Mouse (Mus musculus) heart, postnatal 0 days (tissue): Measurements from ENCODE around the gene 4933411K16Rik. TPM values are rescaled to one million over a fixed set of nuclear protein-coding genes. Genes with fewer than 3 reads are reported as not detected.
A peak's percentile ranks its signal among the peaks of the same experiment; 100 is the strongest.

Experiments
- ATAC-seq: fragments of 200-750 bp; cut with Nextera tagmentation; 2 replicates; pipeline ENCODE4 v1.8.0; 2017; ENCODE audit warnings: low read depth, moderate number of reproducible peaks, moderate library complexity; ENCODE audit not compliant: insufficient read depth
- DNase-seq: peaks from one replicate; pipeline ENCODE4 v3.0.0-alpha.2; 2016; ENCODE audit warnings: low spot score
- H3K27ac ChIP-seq: fragments of 300-500 bp; sonication (generic); 2 replicates; pipeline ENCODE4 v1.5.1; 2014; ENCODE audit warnings: low read depth, mild to moderate bottlenecking
- H3K27me3 ChIP-seq: fragments of 300-500 bp; sonication (generic); 2 replicates; pipeline ENCODE4 v1.6.1; 2014; ENCODE audit warnings: low read length, mixed read lengths; ENCODE audit not compliant: control insufficient read depth, insufficient read depth
- H3K36me3 ChIP-seq: fragments of 300-500 bp; sonication (generic); replicated peaks from 2 replicates; pipeline ENCODE4 v1.6.1; 2014; ENCODE audit warnings: low read length, mixed read lengths; ENCODE audit not compliant: control insufficient read depth, insufficient read depth
- H3K4me1 ChIP-seq: fragments of 300-500 bp; sonication (generic); 2 replicates; pipeline ENCODE4 v1.6.1; 2014; ENCODE audit warnings: antibody characterized with exemption; ENCODE audit not compliant: control insufficient read depth, insufficient read depth
- H3K4me2 ChIP-seq: fragments of 300-500 bp; sonication (generic); 2 replicates; pipeline ENCODE4 v1.6.1; 2014; ENCODE audit warnings: low read depth, mild to moderate bottlenecking, low read length, moderate library complexity
- H3K4me3 ChIP-seq: fragments of 300-500 bp; sonication (generic); 2 replicates; pipeline ENCODE4 v1.5.1; 2014; ENCODE audit warnings: low read depth, low read length
- H3K9ac ChIP-seq: fragments of 300-500 bp; sonication (generic); replicated peaks from 2 replicates; pipeline ENCODE4 v1.6.1; 2014; ENCODE audit warnings: low read depth, low read length, mixed read lengths
- H3K9me3 ChIP-seq: fragments of 300-500 bp; sonication (generic); replicated peaks from 2 replicates; pipeline ENCODE4 v1.6.1; 2016; ENCODE audit warnings: low read length; ENCODE audit not compliant: control insufficient read depth
- CTCF ChIP-seq: IDR thresholded peaks from 2 replicates; pipeline ENCODE4 v1.5.1; 2016; ENCODE audit warnings: antibody characterized with exemption, control low read depth, low read depth
- EP300 ChIP-seq: IDR thresholded peaks from 2 replicates; pipeline ENCODE4 v1.6.1; 2016; ENCODE audit warnings: antibody characterized with exemption, low read depth
- WGBS: fragments of 180-500 bp; shearing (Covaris S2); extraction: QIAGEN DNeasy Blood & Tissue Kit; methylation state at CpG from one replicate; pipeline ENCODE4 v1.1.7; 2014; 5-methylcytosine and 5-hydroxymethylcytosine counted together
- polyA plus RNA-seq: library from polyadenylated mRNA; unstranded; fragments of >200 nt; fragmentation: Nextera tagmentation; extraction: Ambion mirVana; gene quantifications from 2 replicates; pipeline ENCODE4 v1.2.1, GENCODE M21; 2015
- total RNA-seq: library from RNA; depleted of rRNA; stranded (reverse); fragments of >200 nt; gene quantifications from 2 replicates; pipeline ENCODE4 v1.2.3, GENCODE M21; 2014; ENCODE audit warnings: low replicate concordance; rRNA removed

4933411K16Rik gene
- total RNA-seq (0.15 TPM in 1 of 2 replicates, not detected in the other), polyA plus RNA-seq (not detected in 2 replicates)

- WGBS: 78% methylated on average over 4 of the region's 4 CpGs
Observed at GRCm38 (mm10) chr19:42051948-42052347, at the start of gene 4933411K16Rik. Gene 4933411K16Rik (plus strand): TSS chr19:42052248.

DNA sequence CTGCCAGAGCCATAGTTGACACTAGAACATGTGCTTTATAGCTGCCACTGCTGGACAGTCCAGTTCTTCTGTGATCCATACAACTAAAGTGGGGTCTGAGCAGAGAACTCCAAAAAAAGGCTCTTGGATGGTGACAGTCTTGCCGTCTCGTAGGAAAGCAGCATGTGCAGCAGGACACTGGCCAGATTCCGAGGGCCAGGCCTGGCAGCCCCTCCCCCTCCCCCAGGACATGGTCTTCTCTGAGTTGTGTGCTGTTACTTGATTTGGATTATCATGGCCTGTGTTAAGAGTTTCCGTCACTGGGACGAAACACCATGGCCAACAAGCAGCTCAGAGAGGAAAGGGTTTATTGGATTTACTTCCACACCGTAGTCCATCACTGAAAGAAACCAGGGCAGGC, 47.8 kb upstream of the 4933411K16Rik start:
- Histone ChIP-seq H3K4me3 (no peak overlapping the region), H3K9me3 (no peaks in the 10 kb centered on the region), H3K9ac (no peak overlapping the region), H3K4me2 (no peak overlapping the region), H3K27ac (peak overlapping the region; percentile 52), H3K4me1 (peaks cover 69% of the 10 kb centered on the region), H3K27me3 (no peaks in the 10 kb centered on the region), H3K36me3 (no peaks in the 10 kb centered on the region)
- ATAC-seq (no peak), DNase-seq (no peak)
- TF ChIP-seq CTCF: no peak
- TF ChIP-seq EP300: no peak
- WGBS: 31% methylated on average over 6 of the region's 6 CpGs

More at GRCm38 (mm10) chr19:42051948-42052347, at the start of gene 4933411K16Rik:
- H3K4me3 ChIP-seq: no peak within 1 kb of the TSS
- TF ChIP-seq EP300 (no peak), CTCF (no peak)
- ATAC-seq: no peak
- H3K36me3 ChIP-seq: no peaks in the 10 kb centered on the region
- DNase-seq: no peak
- no peaks in the 10 kb centered on the region for H3K4me1 ChIP-seq
- H3K27ac ChIP-seq: no peak within 1 kb of the TSS
- H3K4me2 ChIP-seq: no peak within 1 kb of the TSS
- H3K9ac ChIP-seq: no peak within 1 kb of the TSS
- H3K9me3 ChIP-seq: no peaks in the 10 kb centered on the region
- H3K27me3 ChIP-seq: no peaks in the 10 kb centered on the region

- no peak for TF ChIP-seq EP300
- TF ChIP-seq CTCF: no peak
- 22% methylated on average over 3 of the region's 3 CpGs for WGBS
- DNase-seq: no peak
Observed at GRCm38 (mm10) chr19:42005616-42006015, 46.4 kb upstream of the 4933411K16Rik start.

GRCm38 (mm10) chr19:42006568-42006967, 45.5 kb upstream of the 4933411K16Rik start:
- no peak for TF ChIP-seq EP300
- TF ChIP-seq CTCF: no peak
- H3K9me3 ChIP-seq: no peaks in the 10 kb centered on the region
- ATAC-seq (no peak), DNase-seq (no peak)
- H3K4me3 ChIP-seq: no peak overlapping the region
- peaks cover 46% of the 10 kb centered on the region for H3K4me1 ChIP-seq
- WGBS: 77% methylated on average over 8 of the region's 8 CpGs
- H3K27ac ChIP-seq: no peak overlapping the region
- no peak overlapping the region for H3K9ac ChIP-seq
- 0 out of 2 replicates have a peak, but pooled peaks cover 1% of the 10 kb centered on the region for H3K36me3 ChIP-seq
- H3K4me2 ChIP-seq: no peak overlapping the region
- H3K27me3 ChIP-seq: no peaks in the 10 kb centered on the region

More at GRCm38 (mm10) chr19:42005616-42006015, 46.4 kb upstream of the 4933411K16Rik start:
- Histone ChIP-seq H3K4me1 (peaks cover 56% of the 10 kb centered on the region), H3K36me3 (no peaks in the 10 kb centered on the region), H3K27ac (0 out of 2 replicates have a peak overlapping the region, but pooled peaks have one; percentile 11), H3K27me3 (no peaks in the 10 kb centered on the region), H3K9me3 (no peaks in the 10 kb centered on the region), H3K4me2 (no peak overlapping the region), H3K4me3 (no peak overlapping the region), H3K9ac (no peak overlapping the region)
- no peak for ATAC-seq

DNA sequence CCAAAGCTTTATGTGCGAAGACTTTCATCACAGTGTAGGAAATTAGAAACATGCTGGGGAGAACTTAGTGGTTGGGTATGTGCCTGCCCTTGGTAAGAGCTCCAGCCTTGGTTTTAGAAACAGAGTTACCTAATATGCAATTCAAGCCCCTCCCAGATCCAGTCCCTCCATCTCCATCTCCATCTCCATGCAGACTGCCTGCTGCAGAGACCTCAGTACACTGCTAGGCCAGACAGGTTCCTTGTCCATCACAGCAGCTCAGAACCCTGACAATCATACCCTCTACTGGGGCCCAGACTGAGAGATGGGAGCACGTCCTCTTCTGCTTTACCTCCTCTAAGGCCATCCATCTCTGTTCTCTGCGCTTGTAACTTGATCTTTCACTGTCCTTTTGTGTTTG, 43.5 kb upstream of the 4933411K16Rik start:
- no peaks in the 10 kb centered on the region for H3K9me3 ChIP-seq
- no peak overlapping the region for H3K9ac ChIP-seq
- 52% methylated on average over 3 of the region's 3 CpGs for WGBS
- H3K4me3 ChIP-seq: no peak overlapping the region
- H3K4me2 ChIP-seq: no peak overlapping the region
- peaks cover 45% of the 10 kb centered on the region for H3K4me1 ChIP-seq
- DNase-seq (no peak), ATAC-seq (peak; percentile 16; the same call in 1 of the 2 replicates)
- 0 out of 2 replicates have a peak, but pooled peaks cover 7% of the 10 kb centered on the region for H3K36me3 ChIP-seq
- TF ChIP-seq CTCF (no peak), EP300 (no peak)
- H3K27ac ChIP-seq: peak overlapping the region; percentile 57
- no peaks in the 10 kb centered on the region for H3K27me3 ChIP-seq

DNA sequence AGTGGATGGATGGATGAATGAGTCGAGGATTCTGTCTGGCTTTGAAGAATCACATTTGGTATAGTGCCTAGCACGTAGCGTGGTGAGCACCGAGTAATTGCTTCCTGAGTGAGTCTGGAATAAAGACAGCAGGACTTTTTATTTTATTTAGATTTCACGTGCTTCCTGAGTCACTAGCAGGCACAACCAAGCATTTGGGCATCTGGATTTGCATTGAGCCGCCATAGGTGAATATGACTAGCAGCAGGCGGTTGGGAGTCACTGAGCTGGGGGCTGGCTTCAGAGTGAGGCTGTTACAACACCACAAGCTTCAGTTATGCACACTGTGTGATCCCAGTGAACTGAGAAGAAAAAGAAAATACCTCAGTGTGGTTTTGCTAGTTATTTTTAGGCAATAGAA, 43.0 kb upstream of the 4933411K16Rik start:
- Histone ChIP-seq H3K4me1 (peaks cover 41% of the 10 kb centered on the region), H3K4me3 (no peak overlapping the region), H3K27me3 (no peaks in the 10 kb centered on the region), H3K4me2 (no peak overlapping the region), H3K27ac (peak overlapping the region; percentile 57), H3K36me3 (0 out of 2 replicates have a peak, but pooled peaks cover 7% of the 10 kb centered on the region), H3K9ac (no peak overlapping the region), H3K9me3 (no peaks in the 10 kb centered on the region)
- TF ChIP-seq CTCF (no peak), EP300 (no peak)
- WGBS: 51% methylated on average over 7 of the region's 7 CpGs
- DNase-seq (no peak), ATAC-seq (no peak)
